Mouse (Mus musculus): ENCODE measurements around the gene Dnttip1. TPM values are rescaled to one million over a fixed set of nuclear protein-coding genes. Genes with fewer than 3 reads are reported as not detected.

Gene Dnttip1
- polyA plus RNA-seq (2012; rRNA removed), result 70.1 and 74.7 TPM in 2 replicates

GRCm38 (mm10) chr2:164745843-164746479 lies at the start of gene Dnttip1, which contains the start of gene Wfdc3:
Gene Dnttip1, plus strand, starts transcription at chr2:164745983.
Gene Wfdc3, minus strand, starts transcription at chr2:164745931.

DNA sequence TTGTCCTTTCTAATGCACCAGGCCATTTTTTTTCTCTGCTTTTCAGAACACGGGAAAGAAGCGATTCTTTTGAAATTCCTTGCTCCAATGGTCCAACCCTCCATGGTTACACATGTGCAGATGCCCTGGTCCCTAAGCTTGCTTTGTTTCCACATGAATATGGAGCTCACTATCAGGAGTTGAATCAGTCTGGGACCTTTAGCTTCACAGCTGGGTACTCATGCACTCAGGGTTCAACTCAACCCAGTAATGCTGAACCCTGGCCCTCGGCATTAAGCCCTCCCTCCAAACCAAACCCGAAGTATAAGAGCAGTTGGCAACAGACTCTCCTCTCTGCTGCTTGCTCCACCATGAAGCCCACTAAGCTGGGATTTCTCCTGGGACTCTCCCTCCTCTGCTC lies 47.6 kb upstream of the Dnttip1 start, which contains the start of gene Spint4:
Gene Spint4 (plus strand): TSS at position 301 of the 400 bp plus-strand sequence.

GRCm38 (mm10) chr2:164715005-164715404 lies 30.8 kb upstream of the Dnttip1 start, which contains the start of gene Spint5:
Gene Spint5, plus strand, starts transcription at chr2:164715305.

DNA sequence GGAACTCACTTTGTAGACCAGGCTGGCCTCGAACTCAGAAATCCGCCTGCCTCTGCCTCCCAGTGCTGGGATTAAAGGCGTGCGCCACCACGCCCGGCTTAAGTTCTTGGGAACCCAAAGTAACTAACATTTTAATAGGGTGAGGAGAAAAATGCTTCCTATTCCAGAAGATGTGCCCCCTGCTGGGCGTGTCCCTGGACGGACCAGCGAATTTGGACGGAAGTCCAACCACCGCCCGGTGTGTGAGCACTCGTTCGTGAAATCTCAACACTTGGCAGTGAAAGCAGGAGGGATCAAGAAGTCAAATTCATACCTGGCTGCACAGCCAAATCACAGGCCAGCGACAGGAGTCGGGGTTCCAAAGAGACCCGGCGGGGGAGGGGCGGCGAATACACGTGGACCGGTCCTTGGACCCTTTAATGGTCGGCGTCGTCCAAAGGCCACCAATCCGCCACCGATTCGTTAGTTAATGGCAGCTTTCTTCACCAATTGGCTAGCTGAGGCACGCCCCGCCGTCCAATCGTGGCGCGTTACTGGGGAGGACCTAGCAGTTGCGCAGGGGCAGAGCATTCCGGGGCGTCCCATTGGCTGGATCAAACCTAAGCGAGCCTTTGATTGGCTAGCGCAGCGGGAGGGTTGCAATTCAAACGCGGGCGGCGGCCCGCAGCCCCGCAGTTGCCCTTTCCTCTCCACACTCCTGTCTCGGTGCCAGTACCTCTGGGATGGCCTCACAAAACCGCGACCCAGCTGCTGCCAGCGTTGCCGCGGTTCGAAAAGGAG lies 23.7 kb downstream of the Dnttip1 start, which contains the start of gene Ube2c:
Gene Ube2c (plus strand): TSS at position 641 of the 780 bp plus-strand sequence.

GRCm38 (mm10) chr2:164779481-164780086 lies 33.8 kb downstream of the Dnttip1 start, which contains the start of gene Tnnc2:
Gene Tnnc2, minus strand, starts transcription at chr2:164779967.

GRCm38 (mm10) chr2:164785481-164786387 lies 40.0 kb downstream of the Dnttip1 start, which contains the start of gene Snx21:
Gene Snx21, plus strand, starts transcription at chr2:164785823.

GRCm38 (mm10) chr2:164804533-164805331 lies 58.9 kb downstream of the Dnttip1 start, which contains the start of the genes Acot8 and Zswim3:
Gene Acot8, minus strand, starts transcription at chr2:164804882.
Gene Zswim3, plus strand, starts transcription at chr2:164805098.

Other genes with a start within 250 kb of the Dnttip1 start
- 211 and 273 TPM in 2 replicates for gene Pigt, start 248.5 kb upstream of the Dnttip1 start, polyA plus RNA-seq (2012; rRNA removed)
- gene Wfdc2, start 183.6 kb upstream of the Dnttip1 start, polyA plus RNA-seq (2012; rRNA removed), result 222 and 266 TPM in 2 replicates
- gene Spint3, start 172.5 kb upstream of the Dnttip1 start, polyA plus RNA-seq (2012; rRNA removed), result not detected in 2 replicates
- gene Wfdc6a, start 160.5 kb upstream of the Dnttip1 start, polyA plus RNA-seq (2012; rRNA removed), result 1.2 TPM in 2 replicates
- gene Eppin, start 152.4 kb upstream of the Dnttip1 start, polyA plus RNA-seq (2012; rRNA removed), result 1.6 and 1.7 TPM in 2 replicates
- gene Wfdc6b, start 132.5 kb upstream of the Dnttip1 start, polyA plus RNA-seq (2012; rRNA removed), result 0.36 and 0.62 TPM in 2 replicates
- gene Wfdc8, start 132.4 kb upstream of the Dnttip1 start, polyA plus RNA-seq (2012; rRNA removed), result 1.0 and 1.4 TPM in 2 replicates
- gene Wfdc16, start 107.2 kb upstream of the Dnttip1 start, polyA plus RNA-seq (2012; rRNA removed), result 0.33 TPM in 1 of 2 replicates, not detected in the other
- 44.5 and 78.3 TPM in 2 replicates for gene Wfdc10, start 89.9 kb upstream of the Dnttip1 start, polyA plus RNA-seq (2012; rRNA removed)
- gene Wfdc9, start 89.4 kb upstream of the Dnttip1 start, polyA plus RNA-seq (2012; rRNA removed), result not detected in 2 replicates
- not detected in 2 replicates for gene Wfdc11, start 71.9 kb upstream of the Dnttip1 start, polyA plus RNA-seq (2012; rRNA removed)
- 0.49 and 0.74 TPM in 2 replicates for gene Wfdc13, start 60.9 kb upstream of the Dnttip1 start, polyA plus RNA-seq (2012; rRNA removed)
- not detected in 2 replicates for gene Spint4, start 47.5 kb upstream of the Dnttip1 start, polyA plus RNA-seq (2012; rRNA removed)
- not detected in 2 replicates for gene Spint5, start 30.7 kb upstream of the Dnttip1 start, polyA plus RNA-seq (2012; rRNA removed)
- 1.3 and 2.9 TPM in 2 replicates for gene Wfdc3, start 52 bp upstream of the Dnttip1 start, polyA plus RNA-seq (2012; rRNA removed)
- 63.8 and 111 TPM in 2 replicates for gene Ube2c, start 23.9 kb downstream of the Dnttip1 start, polyA plus RNA-seq (2012; rRNA removed)
- gene Tnnc2, start 34.0 kb downstream of the Dnttip1 start, polyA plus RNA-seq (2012; rRNA removed), result 0.77 TPM in 1 of 2 replicates, not detected in the other
- 62.2 and 74.1 TPM in 2 replicates for gene Snx21, start 39.8 kb downstream of the Dnttip1 start, polyA plus RNA-seq (2012; rRNA removed)
- gene Acot8, start 58.9 kb downstream of the Dnttip1 start, polyA plus RNA-seq (2012; rRNA removed), result 55.4 and 62.0 TPM in 2 replicates
- 4.4 and 4.9 TPM in 2 replicates for gene Zswim3, start 59.1 kb downstream of the Dnttip1 start, polyA plus RNA-seq (2012; rRNA removed)
- 16.5 and 18.3 TPM in 2 replicates for gene Zswim1, start 76.7 kb downstream of the Dnttip1 start, polyA plus RNA-seq (2012; rRNA removed)
- gene Spata25, start 82.6 kb downstream of the Dnttip1 start, polyA plus RNA-seq (2012; rRNA removed), result 0.44 and 0.46 TPM in 2 replicates
- gene Ctsa, start 86.9 kb downstream of the Dnttip1 start, polyA plus RNA-seq (2012; rRNA removed), result 262 and 403 TPM in 2 replicates
- 15.8 and 20.4 TPM in 2 replicates for gene Neurl2, start 87.5 kb downstream of the Dnttip1 start, polyA plus RNA-seq (2012; rRNA removed)
- 173 and 213 TPM in 2 replicates for gene Pltp, start 111.7 kb downstream of the Dnttip1 start, polyA plus RNA-seq (2012; rRNA removed)
- 46.6 and 47.4 TPM in 2 replicates for gene Pcif1, start 133.3 kb downstream of the Dnttip1 start, polyA plus RNA-seq (2012; rRNA removed)
- gene Zfp335, start 165.8 kb downstream of the Dnttip1 start, polyA plus RNA-seq (2012; rRNA removed), result 43.6 and 45.0 TPM in 2 replicates
- 9.3 and 10.8 TPM in 2 replicates for gene Mmp9, start 194.8 kb downstream of the Dnttip1 start, polyA plus RNA-seq (2012; rRNA removed)
- 4.0 and 4.2 TPM in 2 replicates for gene Slc12a5, start 214.8 kb downstream of the Dnttip1 start, polyA plus RNA-seq (2012; rRNA removed)